Mouse (Mus musculus) heart, adult 2 months (tissue): ENCODE measurements around the gene Htra2. TPM values are rescaled to one million over a fixed set of nuclear protein-coding genes. Genes with fewer than 3 reads are reported as not detected.

Experiments used
- DNase-seq, 2 experiments: peaks; one replicate each; pipeline ENCODE4 v3.0.0; 2021
- H3K27ac ChIP-seq: fragments of 200-600 bp; 2 replicates; pipeline ENCODE4 v1.8.1; 2022
- H3K27me3 ChIP-seq: fragments of 200-500 bp; 2 replicates; pipeline ENCODE4 v1.6.1; 2012; ENCODE audit warnings: mild to moderate bottlenecking, low read length, inconsistent platforms, mixed read lengths; ENCODE audit not compliant: control insufficient read depth, insufficient read depth
- H3K36me3 ChIP-seq: fragments of 200-500 bp; 2 replicates; pipeline ENCODE4 v1.6.1; 2012; ENCODE audit warnings: low read length, inconsistent platforms; ENCODE audit not compliant: control insufficient read depth, insufficient read depth
- H3K4me1 ChIP-seq: fragments of 200-500 bp; 2 replicates; pipeline ENCODE4 v1.6.1; 2011; ENCODE audit warnings: low read length; ENCODE audit not compliant: control insufficient read depth, insufficient read depth
- H3K4me3 ChIP-seq: fragments of 200-600 bp; 2 replicates; pipeline ENCODE4 v1.8.1; 2022
- H3K79me2 ChIP-seq: fragments of 200-500 bp; replicated peaks from 2 replicates; pipeline ENCODE4 v1.6.1; 2012; ENCODE audit warnings: mild to moderate bottlenecking, inconsistent platforms, low read length, moderate library complexity, mixed read lengths; ENCODE audit not compliant: control insufficient read depth, insufficient read depth
- H3K9ac ChIP-seq: fragments of 200-500 bp; 2 replicates; pipeline ENCODE4 v1.6.1; 2012; ENCODE audit warnings: low read depth, mild to moderate bottlenecking, control low read depth, inconsistent platforms, low read length, mixed read lengths
- CTCF ChIP-seq: fragments of 200-600 bp; IDR thresholded peaks from 2 replicates; pipeline ENCODE4 v1.8.1; 2022; ENCODE audit warnings: antibody characterized with exemption, mild to moderate bottlenecking, moderate library complexity
- EP300 ChIP-seq: fragments of 200-500 bp; IDR thresholded peaks from 2 replicates; pipeline ENCODE4 v1.6.1; 2011; ENCODE audit warnings: low read depth, low read length, control low read depth; ENCODE audit not compliant: insufficient read depth
- POLR2A ChIP-seq: fragments of 200-500 bp; IDR thresholded peaks from 2 replicates; pipeline ENCODE4 v1.6.1; 2011; ENCODE audit warnings: mild to moderate bottlenecking, low read depth, low read length, control low read depth; ENCODE audit not compliant: insufficient read depth
- WGBS: fragments of 180-500 bp; shearing (Covaris S2); methylation state at CpG from one replicate; pipeline ENCODE4 v1.1.7; 2018; 5-methylcytosine and 5-hydroxymethylcytosine counted together
- intact Hi-C: fragments of 180-260 bp; cut with DNase I; formaldehyde crosslinking; loops from one replicate; pipeline ENCODE4 v1.15.1; 2025
- polyA plus RNA-seq: library from polyadenylated mRNA; depleted of rRNA; stranded (reverse); fragments of >200 nt; gene quantifications from 2 replicates; pipeline ENCODE4 v1.2.3, GENCODE M21; 2012
- total RNA-seq, 2 experiments: library from RNA; stranded (reverse); gene quantifications; 2 replicates each; pipeline ENCODE4 v1.2.3; 2021

Gene Htra2
- total and polyA plus RNA-seq, 3 experiments = 26.9 to 35.4 (median 30.4) TPM

- intact Hi-C loops = no loop called here
- H3K4me1 ChIP-seq = peaks cover 4% of the 10 kb centered on the region
- H3K79me2 ChIP-seq = no peaks in the 10 kb centered on the region
- WGBS = 68% methylated on average over 2 of the region's 2 CpGs
- H3K9ac ChIP-seq = no peak overlapping the region
- no peak for DNase-seq
- H3K27ac ChIP-seq = no peak overlapping the region
- H3K27me3 ChIP-seq = no peaks in the 10 kb centered on the region
- TF ChIP-seq POLR2A (no peak), CTCF (no peak), EP300 (no peak)
- no peak overlapping the region for H3K4me3 ChIP-seq
- no peaks in the 10 kb centered on the region for H3K36me3 ChIP-seq
These were observed 43.3 kb upstream of the Htra2 start for GRCm38 (mm10) chr6:83098411-83098810.

- no peak overlapping the region for H3K9ac ChIP-seq
These were observed 40.9 kb upstream of the Htra2 start for GRCm38 (mm10) chr6:83095968-83096367.

GRCm38 (mm10) chr6:83092416-83093127, 37.5 kb upstream of the Htra2 start:
- 16% methylated on average over 6 of the region's 6 CpGs for WGBS
- no peak for TF ChIP-seq CTCF
- TF ChIP-seq EP300 = no peak
- no peak overlapping the region for H3K4me3 ChIP-seq
- H3K9ac ChIP-seq = no peak overlapping the region
- peaks cover 2% of the 10 kb centered on the region for H3K4me1 ChIP-seq
- H3K36me3 ChIP-seq = no peaks in the 10 kb centered on the region
- no peaks in the 10 kb centered on the region for H3K79me2 ChIP-seq
- H3K27ac ChIP-seq = no peak overlapping the region
- intact Hi-C loops = no loop called here
- DNase-seq = no peak
- H3K27me3 ChIP-seq = no peaks in the 10 kb centered on the region

More at GRCm38 (mm10) chr6:83095968-83096367, 40.9 kb upstream of the Htra2 start:
- Histone ChIP-seq H3K36me3 (no peaks in the 10 kb centered on the region), H3K4me3 (no peak overlapping the region), H3K79me2 (no peaks in the 10 kb centered on the region), H3K27ac (no peak overlapping the region), H3K4me1 (peaks cover 3% of the 10 kb centered on the region), H3K27me3 (no peaks in the 10 kb centered on the region)
- 48% methylated on average over 6 of the region's 6 CpGs for WGBS
- intact Hi-C loops = no loop called here
- DNase-seq = no peak
- TF ChIP-seq POLR2A = no peak

- no peaks in the 10 kb centered on the region for H3K27me3 ChIP-seq
- no peaks in the 10 kb centered on the region for H3K79me2 ChIP-seq
These were observed 32.8 kb upstream of the Htra2 start for GRCm38 (mm10) chr6:83087926-83088260.

GRCm38 (mm10) chr6:83087205-83087925, 32.3 kb upstream of the Htra2 start:
- peak overlapping the region; percentile 76 for H3K27ac ChIP-seq
- intact Hi-C loops = no loop called here
- no peaks in the 10 kb centered on the region for H3K79me2 ChIP-seq
- no peak for TF ChIP-seq EP300
- TF ChIP-seq CTCF = no peak
- no peak for TF ChIP-seq POLR2A
- peak; percentile 51 to 66 for DNase-seq
- peak overlapping the region; percentile 73 for H3K9ac ChIP-seq
- no peaks in the 10 kb centered on the region for H3K4me1 ChIP-seq
- no peaks in the 10 kb centered on the region for H3K27me3 ChIP-seq
- no peaks in the 10 kb centered on the region for H3K36me3 ChIP-seq
- H3K4me3 ChIP-seq = peak overlapping the region; percentile 64
- WGBS = under 1% methylated on average over 47 of the region's 47 CpGs

More at GRCm38 (mm10) chr6:83087926-83088260, 32.8 kb upstream of the Htra2 start:
- WGBS = 25% methylated on average over 9 of the region's 9 CpGs
- Histone ChIP-seq H3K36me3 (no peaks in the 10 kb centered on the region), H3K4me3 (peak overlapping the region; percentile 64), H3K4me1 (peaks cover 2% of the 10 kb centered on the region), H3K9ac (peak overlapping the region; percentile 73), H3K27ac (peak overlapping the region; percentile 76)
- no peak for DNase-seq
- intact Hi-C loops = no loop called here
- TF ChIP-seq POLR2A = no peak
- TF ChIP-seq CTCF = no peak
- no peak for TF ChIP-seq EP300
